Mouse (Mus musculus) A20 (cell line): ENCODE data around the gene Msi2.
A peak's percentile ranks its signal among the peaks of the same experiment; 100 is the strongest.

Experiments
- DNase-seq: peaks from one replicate; pipeline ENCODE4 v3.0.0-alpha.2; 2011; ENCODE audit warnings: low read depth, low spot score

Gene Msi2

DNA sequence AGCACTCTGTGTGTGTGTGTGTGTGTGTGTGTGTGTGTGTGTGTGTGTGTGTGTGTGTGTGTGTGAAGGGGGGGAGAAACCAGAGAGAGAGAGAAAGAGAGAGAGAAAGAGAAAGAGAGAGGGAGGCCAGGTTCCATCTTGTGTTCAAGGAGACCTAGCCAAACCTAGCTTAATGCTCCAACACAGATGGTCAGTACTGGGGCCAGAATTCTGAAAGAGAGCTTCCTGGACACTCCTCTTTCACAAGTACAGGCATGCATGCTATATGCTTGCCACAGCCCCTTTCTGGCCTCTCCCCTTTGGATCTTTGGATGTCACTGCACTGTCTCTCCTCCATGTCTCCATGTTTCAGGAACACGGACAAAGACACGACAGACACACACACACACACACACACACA, 41.7 kb downstream of the Msi2 start:
- no peak for DNase-seq

DNA sequence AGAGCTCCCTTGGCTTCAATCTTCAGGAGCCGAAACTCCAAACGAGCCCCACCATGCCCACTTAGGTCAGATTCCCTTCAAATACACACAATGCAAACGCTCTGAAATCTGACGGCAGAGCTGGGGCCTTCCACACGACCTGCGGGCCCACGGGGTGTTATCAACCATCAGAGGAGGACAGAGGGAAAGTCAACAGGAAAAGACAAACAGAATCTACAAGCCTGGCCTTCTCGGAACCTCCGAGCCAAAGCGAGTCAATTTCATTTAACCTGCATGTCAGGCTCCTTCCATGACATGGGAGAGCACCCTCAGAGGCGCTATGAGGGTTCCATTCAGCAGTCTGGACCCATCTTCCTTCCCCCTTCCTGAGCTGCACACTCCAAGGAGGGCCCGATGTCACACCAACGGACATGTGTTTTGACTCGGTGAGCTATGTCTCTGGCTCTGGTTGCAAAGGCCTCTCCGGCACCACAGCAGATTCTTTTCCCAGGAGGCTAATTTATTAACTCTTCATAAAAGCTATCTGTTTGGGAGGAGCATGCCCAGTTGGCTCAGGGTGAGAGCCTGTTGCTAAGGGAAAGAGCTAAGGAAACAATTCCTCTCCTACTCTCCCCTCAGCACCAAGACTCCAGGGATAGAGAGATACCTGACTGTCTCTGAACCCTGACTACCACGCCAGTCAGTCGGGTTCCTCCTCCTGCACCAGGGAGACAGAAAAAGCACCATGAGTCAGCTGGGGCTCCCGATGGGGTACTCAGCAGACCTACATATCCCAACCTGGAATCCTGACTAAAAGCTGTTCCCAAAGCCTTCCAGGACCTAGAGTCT, 42.6 kb downstream of the Msi2 start:
- no peak for DNase-seq

DNA sequence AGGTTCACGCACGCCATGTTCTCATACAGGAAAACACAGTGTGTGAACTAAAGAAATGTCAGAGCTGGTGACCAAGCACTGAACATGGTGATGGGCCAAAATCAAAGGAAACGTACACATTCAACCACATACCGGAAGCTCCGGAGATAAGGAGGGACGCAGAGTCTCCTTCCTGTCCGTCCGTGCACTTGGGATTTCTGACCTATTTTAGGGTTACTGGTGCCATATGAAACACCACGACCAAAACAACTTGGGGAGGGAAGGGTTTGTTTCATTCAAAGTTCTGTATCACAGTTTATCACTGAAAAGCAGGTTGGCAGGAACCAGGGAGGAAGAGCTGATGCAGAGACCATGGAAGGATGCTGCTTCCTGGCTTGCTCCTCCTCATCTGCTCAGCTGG, 44.2 kb downstream of the Msi2 start:
- DNase-seq, result no peak

DNA sequence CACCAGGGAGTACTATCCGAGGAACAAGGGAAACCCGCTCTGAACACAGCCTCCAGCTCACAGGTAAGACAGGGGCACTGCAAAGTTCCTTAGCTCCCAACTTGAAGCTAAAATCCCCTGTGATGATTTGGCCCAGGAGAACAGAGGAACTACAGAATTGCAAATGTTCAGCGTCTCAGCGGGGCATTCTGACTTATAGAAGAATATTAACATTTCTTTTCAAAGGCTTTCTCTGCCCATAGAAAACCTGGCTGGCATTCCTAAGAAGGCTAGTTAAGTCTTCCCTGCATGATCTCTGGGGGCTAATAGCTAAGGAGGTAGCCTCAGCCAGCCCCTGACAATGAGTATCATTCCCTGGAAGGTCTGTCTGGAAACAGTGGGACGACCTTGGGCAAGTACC, 47.4 kb downstream of the Msi2 start:
- DNase-seq, result no peak

DNA sequence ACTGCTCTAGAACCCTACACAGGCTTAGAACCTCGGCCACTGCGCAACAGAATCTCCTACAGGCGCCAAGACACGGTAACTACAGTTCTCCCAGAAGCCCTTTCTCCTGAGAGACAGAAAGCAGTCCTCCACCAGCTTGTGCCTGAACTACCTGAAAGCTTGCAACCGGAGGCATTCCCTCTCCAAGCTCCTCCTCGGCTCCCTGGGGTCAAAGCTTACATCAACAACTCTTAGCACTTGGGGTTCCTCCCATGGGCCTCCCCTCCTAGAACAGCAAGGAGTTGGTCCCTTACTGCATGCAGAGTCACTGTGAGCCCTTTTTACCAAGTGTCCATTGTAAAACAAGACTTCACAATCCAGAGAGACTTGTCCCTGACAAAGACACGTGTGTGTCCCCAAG, 49.2 kb downstream of the Msi2 start:
- no peak for DNase-seq

DNA sequence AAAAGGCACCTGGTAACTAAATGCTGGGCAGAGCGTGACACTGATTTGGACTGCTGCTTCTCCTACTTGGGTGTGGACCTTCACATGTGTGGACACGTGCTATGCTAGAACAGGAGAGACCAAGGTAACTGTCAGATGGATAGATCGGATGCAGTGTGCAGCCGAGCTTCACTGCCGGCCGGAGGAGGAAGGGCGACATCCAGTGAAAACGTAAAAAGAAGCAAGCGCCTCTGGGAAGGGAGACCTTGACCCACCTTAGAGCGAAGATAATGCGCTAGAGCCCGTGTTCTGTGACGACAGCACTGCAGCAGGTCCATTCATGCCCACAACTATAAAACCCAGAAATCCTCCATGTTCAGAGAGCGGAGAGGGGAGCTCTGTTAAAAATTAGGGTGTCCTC, 50.0 kb downstream of the Msi2 start:
- no peak for DNase-seq

DNA sequence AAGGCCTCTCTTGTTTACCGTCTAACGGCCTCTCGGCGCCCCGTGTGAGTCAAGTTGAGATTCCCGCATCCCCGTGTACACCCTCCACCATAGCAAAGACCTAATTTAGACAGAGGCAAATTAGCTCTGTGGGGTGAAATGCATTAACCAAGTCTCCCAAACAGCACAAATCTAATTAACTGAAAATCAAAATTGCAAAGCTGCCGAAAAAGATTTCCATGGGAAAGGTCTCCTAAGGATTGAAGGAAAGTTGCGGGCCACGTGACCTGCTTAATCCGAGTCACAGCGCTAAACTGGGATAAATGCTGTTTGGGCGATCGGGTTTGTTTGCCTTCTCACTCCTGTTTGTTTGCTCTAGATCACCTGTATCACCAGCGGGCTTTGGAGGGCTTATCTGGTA, 52.5 kb downstream of the Msi2 start:
- no peak for DNase-seq

DNA sequence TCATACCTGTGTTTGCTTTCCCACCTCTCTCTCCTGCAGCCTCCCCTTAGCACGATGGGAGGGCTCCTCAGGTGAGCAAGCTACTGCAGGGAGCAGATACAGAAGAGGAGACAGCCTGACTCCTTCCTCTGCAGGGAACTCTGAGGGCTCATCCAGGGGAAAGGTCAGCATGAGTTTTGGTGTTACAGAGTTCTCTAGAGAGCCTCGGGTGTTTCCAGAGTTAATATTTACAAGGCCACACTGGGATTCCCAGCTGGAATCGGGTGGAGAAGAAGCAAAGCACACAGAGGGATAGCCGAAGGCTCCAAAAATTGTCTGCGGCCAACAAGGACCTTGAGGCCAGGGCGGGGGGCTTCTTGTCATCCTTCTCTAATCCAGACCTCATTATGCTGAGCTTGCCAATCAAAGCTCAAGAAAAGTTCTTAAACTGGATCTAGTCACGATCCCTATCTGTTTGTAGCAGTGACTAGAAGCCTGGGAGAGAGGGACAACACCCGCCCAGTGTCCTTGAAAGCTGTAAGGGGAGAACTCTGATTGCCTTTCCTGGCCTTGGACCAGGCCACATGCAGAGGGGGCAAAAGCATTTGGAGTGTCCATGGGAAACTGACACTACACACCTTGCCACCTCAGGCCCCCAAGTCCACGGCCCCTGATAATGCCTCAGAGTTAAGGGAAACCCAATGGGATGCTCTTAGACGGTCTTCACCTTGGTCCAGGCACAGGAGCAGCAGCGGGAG, 56.7 kb downstream of the Msi2 start:
- no peak for DNase-seq

DNA sequence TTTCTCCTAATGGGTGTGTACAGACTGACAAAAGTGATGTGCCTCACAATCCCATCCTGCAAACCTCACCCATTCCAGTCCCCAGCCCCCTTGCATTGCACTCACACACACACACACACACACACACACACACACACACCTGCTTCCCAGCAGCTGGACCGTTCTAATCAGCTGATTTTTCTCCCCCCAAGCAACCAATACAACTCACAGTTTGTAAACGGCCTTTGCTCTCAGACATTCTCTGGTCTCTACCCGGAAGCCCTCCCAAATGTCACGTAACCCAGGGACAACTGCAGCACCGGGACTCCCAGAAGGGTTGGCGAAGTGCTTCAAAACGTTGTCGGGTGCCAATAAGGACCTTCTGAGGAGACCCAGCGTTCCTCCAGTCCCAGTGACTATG, 57.9 kb downstream of the Msi2 start:
- DNase-seq, result no peak

DNA sequence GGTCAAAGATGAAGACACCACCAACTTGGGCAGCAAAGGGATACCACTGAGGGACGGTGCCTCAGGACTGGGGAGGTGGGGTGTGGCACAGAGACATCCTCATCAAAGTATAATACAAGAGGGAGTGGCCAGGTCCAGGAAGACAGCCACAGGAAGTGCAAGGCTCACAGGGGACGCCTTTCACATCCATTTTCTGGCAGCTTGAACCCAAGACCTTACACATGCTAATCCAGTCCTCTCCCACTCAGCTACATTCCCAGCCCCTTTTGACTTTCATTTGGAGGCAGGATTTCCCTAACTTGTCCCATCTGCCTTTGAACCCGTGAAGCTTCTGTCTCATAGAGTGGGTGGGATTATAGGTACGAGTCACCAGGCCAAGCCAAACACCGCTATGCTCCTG, 59.4 kb downstream of the Msi2 start:
- DNase-seq, result no peak

DNA sequence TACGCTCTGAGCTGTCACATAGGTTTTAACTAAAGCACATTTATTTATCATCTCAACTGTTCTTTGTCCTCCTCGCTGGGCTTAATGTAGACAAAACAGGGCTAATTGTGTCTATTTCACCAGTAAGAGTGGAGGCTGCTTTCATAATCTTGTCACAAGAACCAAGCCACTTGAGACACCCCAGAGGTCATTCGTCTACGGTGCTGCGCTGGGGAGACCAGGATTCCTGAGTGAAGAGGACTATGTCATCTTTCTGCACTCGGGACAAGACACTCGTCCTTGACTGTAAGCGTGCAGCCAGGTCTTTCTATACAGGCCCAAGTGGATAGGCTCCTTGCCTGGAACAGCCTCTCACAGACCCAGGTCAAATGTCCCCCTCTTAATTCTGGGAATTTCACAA, 62.5 kb downstream of the Msi2 start:
- no peak for DNase-seq

DNA sequence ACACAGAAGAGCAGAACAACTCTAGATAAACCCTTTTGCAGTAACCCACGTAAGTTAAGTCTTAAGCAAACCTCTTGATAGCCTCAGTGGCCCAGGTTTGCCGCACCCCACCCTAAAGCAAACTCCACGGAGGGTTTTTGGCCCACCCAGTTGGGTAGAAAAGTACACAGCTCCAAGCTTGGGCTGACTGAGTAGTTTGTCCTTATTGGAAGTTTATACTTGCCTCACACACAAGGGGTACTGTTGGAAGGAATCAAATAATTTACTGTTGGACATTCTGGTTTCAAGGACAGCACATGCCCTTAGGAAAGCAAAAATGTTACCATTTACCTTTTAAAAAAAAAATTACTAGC, 63.1 kb downstream of the Msi2 start:
- DNase-seq, result no peak

DNA sequence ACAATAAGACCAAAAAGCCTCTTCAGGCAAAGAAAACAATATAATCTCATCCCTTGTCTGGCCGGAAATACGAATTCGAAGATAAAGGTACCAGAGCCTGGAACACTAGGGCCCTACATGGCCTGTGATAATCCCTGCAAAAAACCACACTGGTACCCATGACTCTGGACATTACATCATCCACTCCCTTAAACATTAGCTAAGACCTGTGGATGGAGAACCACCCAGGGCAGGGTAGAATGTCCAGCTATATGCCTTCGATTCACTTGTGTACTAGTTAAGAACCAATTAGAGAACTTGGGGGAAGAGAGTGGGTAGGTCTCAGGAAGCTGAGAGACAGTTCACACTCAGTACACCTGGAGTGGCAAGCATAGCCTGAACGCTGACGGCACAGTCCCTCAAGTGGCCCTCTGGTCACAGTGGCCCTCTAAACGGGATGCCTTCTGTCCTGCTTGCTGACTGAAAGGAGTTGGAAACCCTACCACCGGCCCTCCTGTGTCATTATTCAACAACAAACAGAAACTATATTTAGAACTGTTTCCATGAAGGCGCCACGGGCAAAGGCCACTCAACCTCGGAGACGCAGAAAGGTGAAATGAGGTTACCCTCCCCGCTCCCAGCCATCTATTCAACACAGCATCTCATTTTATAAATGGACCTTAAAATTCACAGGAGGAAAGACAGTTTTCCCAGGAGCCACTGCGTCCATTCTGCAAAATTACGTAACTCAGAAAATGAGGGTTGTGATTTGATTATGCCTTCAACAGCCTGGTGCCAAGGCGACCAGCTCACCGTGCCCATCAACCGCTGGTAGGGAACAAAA, 63.7 kb downstream of the Msi2 start:
- DNase-seq, result no peak

DNA sequence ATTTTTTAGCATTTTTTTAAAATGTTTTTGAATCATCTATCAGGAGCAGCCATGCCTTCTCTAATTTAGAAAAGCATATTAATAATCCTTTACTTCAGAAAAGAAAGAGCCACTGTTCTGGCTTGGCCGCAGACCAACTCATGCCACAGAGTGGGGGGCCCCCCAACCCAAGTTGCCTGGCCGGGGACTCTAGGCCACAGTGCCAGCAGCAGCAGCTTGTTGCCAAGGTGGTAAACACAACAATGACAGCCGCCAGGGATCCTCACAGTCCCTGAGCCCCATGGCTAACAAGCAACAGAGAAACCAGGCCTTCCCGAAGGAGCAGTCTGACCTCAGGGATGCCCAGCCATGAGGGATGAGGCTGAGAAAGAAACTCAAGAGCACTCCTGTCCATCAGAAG, 68.0 kb downstream of the Msi2 start:
- no peak for DNase-seq

DNA sequence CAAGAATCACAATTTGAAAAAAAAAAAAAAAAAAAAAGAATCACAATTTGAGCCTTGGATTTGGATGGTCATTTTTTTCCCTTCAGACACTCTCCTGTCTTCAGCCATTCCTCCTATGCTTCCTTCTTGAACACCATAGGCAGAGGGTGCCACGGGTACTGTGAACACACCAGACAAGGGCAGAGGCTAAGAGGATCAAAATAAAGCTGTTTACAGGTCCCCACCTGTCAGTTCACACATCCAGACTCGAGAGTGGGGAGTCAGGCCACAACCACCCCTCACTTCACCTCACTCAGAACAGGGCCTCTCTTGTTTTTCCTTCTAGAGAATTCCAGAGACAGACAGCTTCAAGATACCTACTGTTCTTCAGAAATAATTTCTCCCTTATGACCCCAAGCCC, 69.3 kb downstream of the Msi2 start:
- no peak for DNase-seq

DNA sequence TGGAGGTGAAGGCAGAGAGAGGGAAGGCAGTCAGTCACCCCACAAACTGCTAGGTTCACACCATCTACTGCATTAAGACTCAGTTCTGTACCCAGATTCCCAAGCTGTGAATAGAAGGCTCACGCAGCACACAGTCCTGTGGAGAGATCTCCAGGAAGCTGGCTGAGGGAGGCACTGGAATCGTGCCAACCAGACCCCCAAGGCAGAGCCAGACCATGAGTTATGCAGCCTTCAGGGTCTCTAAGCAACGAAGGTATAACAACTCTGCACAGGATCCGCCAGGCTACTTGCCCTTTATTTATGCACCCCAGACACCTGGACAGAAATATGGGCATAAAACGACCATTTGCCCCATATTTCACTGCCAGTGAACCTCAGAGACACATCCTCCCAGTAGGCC, 69.9 kb downstream of the Msi2 start:
- no peak for DNase-seq

DNA sequence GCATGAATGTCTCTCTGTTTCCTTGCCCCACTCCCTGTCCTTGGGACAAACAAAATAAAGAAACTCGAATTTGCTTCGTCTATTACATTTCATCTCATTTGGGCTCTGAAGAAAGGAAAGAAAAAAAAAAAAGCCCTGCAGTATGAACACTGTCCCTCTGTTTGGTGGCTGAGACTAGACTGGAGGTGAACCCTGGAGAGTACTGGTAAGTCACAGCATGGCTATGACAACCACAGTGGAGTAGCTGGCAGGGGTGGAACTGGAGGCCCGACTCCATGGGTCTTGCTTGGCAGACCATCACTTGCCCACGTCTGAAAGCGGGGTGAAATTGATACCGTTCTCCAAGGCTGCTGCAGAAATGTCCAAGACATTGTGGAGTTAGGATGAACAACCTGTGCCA, 71.8 kb downstream of the Msi2 start:
- DNase-seq, result no peak

DNA sequence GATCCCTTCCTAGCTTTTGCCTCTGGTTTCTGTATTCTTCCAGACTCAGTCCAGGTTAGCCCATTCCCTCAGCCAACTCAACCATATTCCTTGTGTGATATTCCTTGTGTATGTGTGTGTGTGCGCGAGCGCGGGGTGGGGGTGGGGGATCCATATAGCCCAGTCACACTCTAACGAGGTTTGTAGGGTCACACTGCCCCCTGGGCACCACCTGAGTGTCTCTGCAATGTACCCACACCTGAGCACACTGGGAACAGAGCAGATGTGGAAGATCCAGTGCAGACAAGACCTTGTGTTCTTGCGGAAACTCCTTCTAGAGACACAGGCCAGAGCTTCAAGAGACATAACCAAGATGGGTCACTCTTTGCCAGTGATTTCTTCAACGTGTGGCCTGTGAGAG, 72.5 kb downstream of the Msi2 start:
- DNase-seq, result no peak

DNA sequence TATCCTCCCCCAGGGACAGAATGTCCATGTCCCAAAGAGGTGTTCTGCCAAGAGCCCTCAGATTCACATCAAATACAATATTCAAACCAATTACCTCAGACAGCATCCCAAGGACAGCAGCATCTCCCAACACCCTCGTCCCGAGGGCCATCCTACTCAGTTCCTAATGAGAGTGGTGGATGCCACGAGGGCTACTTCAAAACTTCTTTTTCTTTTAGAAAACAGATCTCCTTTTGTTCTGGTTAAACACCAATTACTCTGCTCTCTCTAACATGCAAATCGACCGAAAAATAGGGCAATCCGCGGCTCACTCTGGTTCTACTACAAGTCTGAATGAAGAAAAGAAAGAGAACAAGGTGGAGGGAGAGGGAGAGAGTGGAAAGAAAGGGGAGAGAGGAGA, 73.6 kb downstream of the Msi2 start:
- no peak for DNase-seq

DNA sequence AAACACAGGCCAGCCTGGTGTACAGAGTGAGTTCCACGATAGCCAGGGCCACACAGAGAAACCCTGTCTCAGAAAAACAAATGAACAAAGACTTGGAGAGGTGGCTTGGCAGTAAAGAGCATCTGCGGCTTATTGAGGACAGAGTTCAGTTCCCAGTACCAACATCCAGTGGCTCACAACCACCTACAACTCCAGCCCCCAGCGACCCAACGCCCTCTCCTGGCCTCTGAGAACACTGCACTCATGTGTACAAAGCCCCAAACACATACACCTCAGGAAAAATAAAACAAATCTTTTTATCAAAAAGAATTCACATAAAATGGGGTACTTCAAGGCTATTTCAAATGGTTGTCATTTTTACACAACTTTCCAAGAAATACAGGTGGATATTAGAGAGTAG, 78.5 kb downstream of the Msi2 start:
- DNase-seq, result peak; percentile 26

DNA sequence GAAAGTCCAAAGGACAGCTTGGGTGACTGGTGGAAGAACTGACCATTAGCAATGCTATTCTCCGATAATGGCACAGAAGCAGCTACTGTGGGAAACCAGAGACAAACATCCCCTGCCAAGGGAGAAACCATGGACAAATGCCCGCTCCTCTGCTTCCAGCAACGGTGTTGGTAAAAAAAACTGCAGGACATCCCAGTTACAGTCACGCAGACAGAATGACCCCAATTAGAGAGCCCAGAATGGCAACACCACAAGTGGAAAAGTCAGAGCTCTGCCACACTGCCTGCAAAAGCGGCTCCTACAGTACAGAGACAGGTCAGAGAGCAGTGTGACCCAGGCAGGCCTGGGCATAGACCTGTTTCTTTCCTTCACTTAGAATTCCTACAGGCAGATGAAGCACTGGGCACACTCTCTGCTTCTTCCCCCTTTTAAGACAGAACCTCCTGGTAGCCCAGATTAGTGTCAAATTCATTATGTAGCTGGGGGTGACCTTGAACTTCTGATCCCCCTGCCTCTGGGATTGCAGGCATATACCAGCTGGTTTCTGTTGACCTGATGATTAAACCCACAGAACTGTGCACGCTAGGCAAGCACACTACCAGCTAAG, 79.3 kb downstream of the Msi2 start:
- no peak for DNase-seq

DNA sequence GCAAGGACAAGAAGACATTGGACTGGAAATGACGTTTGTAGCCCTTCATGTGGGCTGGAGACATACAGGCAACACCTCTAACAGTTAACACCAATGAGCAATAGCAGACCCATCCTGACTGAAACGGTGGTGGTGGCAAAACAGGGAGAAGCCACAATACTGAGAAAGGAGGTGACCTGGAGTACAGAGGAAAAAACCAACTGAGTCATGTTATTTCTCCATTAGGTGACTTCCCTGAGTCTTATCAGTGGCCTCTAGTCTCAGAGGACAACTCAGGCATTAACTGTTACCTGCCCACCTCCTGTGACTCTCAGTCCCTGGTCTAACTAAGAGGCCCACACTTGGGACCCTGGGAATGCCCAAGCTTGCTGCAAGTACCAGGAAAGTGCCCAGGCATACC, 80.1 kb downstream of the Msi2 start:
- DNase-seq, result peak; percentile 30
